14 mouse cellular contexts compared by ENCODE assay signal in the genomic region with DNA sequence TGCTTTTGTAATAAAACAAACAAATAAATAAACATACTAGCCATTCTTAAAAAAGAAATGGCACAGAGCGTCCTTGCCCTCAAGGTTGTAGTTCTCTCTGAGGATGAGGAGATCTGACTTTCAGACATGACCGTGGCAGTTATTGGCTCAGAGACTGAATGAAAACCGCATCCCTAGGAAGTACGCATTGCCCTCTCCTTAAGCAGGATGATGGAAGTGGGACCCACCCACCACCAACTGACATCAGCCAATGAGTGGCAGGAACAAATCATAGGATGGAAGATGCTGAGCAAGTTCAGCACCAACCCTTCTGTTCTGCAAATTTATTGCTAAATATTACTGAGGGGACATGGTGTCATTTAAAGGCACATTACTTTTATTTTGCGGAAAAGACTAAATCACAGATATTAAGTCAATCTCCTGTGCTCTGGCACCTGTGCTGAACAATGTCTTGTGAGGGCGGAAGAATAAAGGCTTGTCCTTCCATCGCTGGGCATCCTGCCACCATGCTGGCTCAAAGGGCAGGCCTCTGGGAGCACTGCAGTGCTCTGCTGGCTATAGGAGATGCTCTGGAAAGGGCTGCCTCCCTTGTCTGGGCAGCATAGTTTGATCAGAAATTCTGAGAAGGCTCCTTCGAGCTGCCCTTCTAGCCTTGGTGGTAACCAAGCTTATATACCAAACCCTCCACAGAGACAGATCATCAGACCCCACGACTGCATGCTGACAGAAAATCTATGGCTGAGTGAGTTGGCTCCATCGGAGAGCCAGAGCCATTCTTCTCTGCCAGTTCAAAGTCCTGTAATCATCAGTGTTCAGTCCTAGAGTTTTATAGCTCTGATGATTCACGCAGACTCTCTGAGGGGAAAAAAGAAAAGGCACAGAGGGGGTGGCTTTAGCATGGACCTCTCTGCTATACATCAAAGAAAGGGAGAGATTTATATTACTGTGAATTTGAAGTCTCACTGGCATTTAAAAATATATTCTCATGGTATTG.
DNase-seq lines count a peak whose midpoint lies in the region; ATAC-seq lines count a peak whose summit lies in the region.
"Had no signal": no experiment of that assay in that cellular context is flagged by ENCODE, and none has a peak within 500 bp of the region (broad histone marks: within the 10 kb centered on the region; RNA-seq: fewer than 3 reads in every experiment).

No protein-coding gene starts in this region.

- DNase-seq in adrenal gland, adult (ENCODE audit: inconsistent age in 2 of 2, low spot score in 1 of 2), result peak; percentile 12 to 35
- no peak for DNase-seq in adrenal gland, adult 18-20 months (ENCODE audit: low spot score in 2 of 2)
- DNase-seq in hindbrain, embryonic 11.5 days (ENCODE audit: low spot score), result no peak
- peak; percentile 11 for DNase-seq in ovary, postnatal 14 days (ENCODE audit: low spot score)
- no peak for DNase-seq in ovary, postnatal 10 days (ENCODE audit: low spot score)
- DNase-seq in layer of hippocampus, postnatal 14 days (ENCODE audit: low spot score in 2 of 2), result no peak
- DNase-seq: cerebellum, adult 11 months; gastrocnemius, postnatal 14 days; liver, embryonic 13.5 days; lung, postnatal 14 days had no signal

- peak; percentile 27; the same call in 1 of the 2 replicates for ATAC-seq in hindbrain, embryonic 15.5 days (ENCODE audit: low FRiP score, low read depth)
- no peak for ATAC-seq in hindbrain, embryonic 11.5 days (ENCODE audit: low FRiP score)
- ATAC-seq in neural tube, embryonic 15.5 days (ENCODE audit: low FRiP score), result peak; percentile 53; the same call in 1 of the 2 replicates

- H3K4me2 ChIP-seq in hindbrain, embryonic 15.5 days, result no peak overlapping the region
- H3K4me2 ChIP-seq in hindbrain, embryonic 11.5 days (replicated peaks; ENCODE audit: low read depth, low read length), result no peak overlapping the region
- no peak overlapping the region for H3K4me2 ChIP-seq in neural tube, embryonic 15.5 days
- H3K4me2 ChIP-seq: liver, embryonic 13.5 days had no signal

- no peaks in the 10 kb centered on the region for H3K27me3 ChIP-seq in hindbrain, embryonic 15.5 days
- H3K27me3 ChIP-seq in hindbrain, embryonic 11.5 days (ENCODE audit: control insufficient read depth, insufficient read depth, low read length), result no peaks in the 10 kb centered on the region
- H3K27me3 ChIP-seq in neural tube, embryonic 15.5 days (replicated peaks), result no peaks in the 10 kb centered on the region
- H3K27me3 ChIP-seq: liver, embryonic 13.5 days had no signal

- no peak overlapping the region for H3K4me3 ChIP-seq in hindbrain, embryonic 15.5 days
- no peak overlapping the region for H3K4me3 ChIP-seq in hindbrain, embryonic 11.5 days (ENCODE audit: low read depth, low read length)
- no peak overlapping the region for H3K4me3 ChIP-seq in neural tube, embryonic 15.5 days (replicated peaks)
- H3K4me3 ChIP-seq: heart, embryonic 10.5 days; liver, embryonic 13.5 days; midbrain, embryonic 10.5 days had no signal

- H3K9ac ChIP-seq in hindbrain, embryonic 15.5 days, result no peak overlapping the region
- no peak overlapping the region for H3K9ac ChIP-seq in hindbrain, embryonic 11.5 days (ENCODE audit: low read depth, low read length)
- no peak overlapping the region for H3K9ac ChIP-seq in neural tube, embryonic 15.5 days (replicated peaks)
- H3K9ac ChIP-seq: liver, embryonic 13.5 days had no signal

- WGBS in hindbrain, embryonic 15.5 days, result 79% methylated on average over 11 of the region's 11 CpGs
- 90% methylated on average over 11 of the region's 11 CpGs for WGBS in hindbrain, embryonic 11.5 days
- WGBS in neural tube, embryonic 15.5 days, result 53% methylated on average over 11 of the region's 11 CpGs

- no peak overlapping the region for H3K27ac ChIP-seq in hindbrain, embryonic 15.5 days (replicated peaks)
- H3K27ac ChIP-seq in hindbrain, embryonic 11.5 days (ENCODE audit: low read depth, low read length), result no peak overlapping the region
- H3K27ac ChIP-seq in neural tube, embryonic 15.5 days (replicated peaks), result peak overlapping the region; percentile 20; the same call in 1 of the 2 replicates
- H3K27ac ChIP-seq: heart, embryonic 10.5 days; liver, embryonic 13.5 days; midbrain, embryonic 10.5 days had no signal

- no peaks in the 10 kb centered on the region for H3K9me3 ChIP-seq in hindbrain, embryonic 15.5 days
- H3K9me3 ChIP-seq in hindbrain, embryonic 11.5 days (ENCODE audit: control insufficient read depth, low read length), result no peaks in the 10 kb centered on the region
- no peaks in the 10 kb centered on the region for H3K9me3 ChIP-seq in neural tube, embryonic 15.5 days (replicated peaks)
- H3K9me3 ChIP-seq: heart, embryonic 10.5 days; liver, embryonic 13.5 days; midbrain, embryonic 10.5 days had no signal

- no peaks in the 10 kb centered on the region for H3K4me1 ChIP-seq in hindbrain, embryonic 15.5 days (replicated peaks)
- no peaks in the 10 kb centered on the region for H3K4me1 ChIP-seq in hindbrain, embryonic 11.5 days (replicated peaks; ENCODE audit: control insufficient read depth, insufficient read depth, low read length)
- H3K4me1 ChIP-seq in neural tube, embryonic 15.5 days, result peaks cover 8% of the 10 kb centered on the region; the same call in 1 of the 2 replicates
- H3K4me1 ChIP-seq: heart, embryonic 10.5 days; liver, embryonic 13.5 days; midbrain, embryonic 10.5 days had no signal

- no peaks in the 10 kb centered on the region for H3K36me3 ChIP-seq in hindbrain, embryonic 15.5 days
- no peaks in the 10 kb centered on the region for H3K36me3 ChIP-seq in hindbrain, embryonic 11.5 days (ENCODE audit: control insufficient read depth, insufficient read depth, low read length)
- no peaks in the 10 kb centered on the region for H3K36me3 ChIP-seq in neural tube, embryonic 15.5 days
- H3K36me3 ChIP-seq: heart, embryonic 10.5 days; liver, embryonic 13.5 days; midbrain, embryonic 10.5 days had no signal

Comparison
In these comparisons a context has a peak if more than half of its experiments do, and no peak if none do; other contexts are left out.
1. DNase-seq: peak in adrenal gland, adult (2 of 2) and ovary, postnatal 14 days (single experiment); none in adrenal gland, adult 18-20 months (0 of 2), hindbrain, embryonic 11.5 days (single experiment), ovary, postnatal 10 days (single experiment) and layer of hippocampus, postnatal 14 days (0 of 2).